Mouse (Mus musculus) thymus, postnatal 25 days (tissue): ENCODE results near the gene Colq.
A peak's percentile ranks its signal among the peaks of the same experiment; 100 is the strongest.

Experiments
- DNase-seq: peaks from one replicate; pipeline ENCODE4 v3.0.0; 2022

Colq gene

GRCm38 (mm10) chr14:31521318-31521717 lies 69.8 kb downstream of the Colq start:
- DNase-seq = peak; percentile 63

GRCm38 (mm10) chr14:31519165-31519564 lies 72.0 kb downstream of the Colq start:
- DNase-seq = no peak

- no peak for DNase-seq
These were observed 75.2 kb downstream of the Colq start for GRCm38 (mm10) chr14:31515895-31516294.

- no peak for DNase-seq
These were observed 80.8 kb downstream of the Colq start for GRCm38 (mm10) chr14:31510322-31510721.

- DNase-seq = no peak
These were observed 81.2 kb downstream of the Colq start for GRCm38 (mm10) chr14:31509911-31510310.

GRCm38 (mm10) chr14:31506456-31506855 lies 84.7 kb downstream of the Colq start:
- DNase-seq = no peak

GRCm38 (mm10) chr14:31503406-31503805 lies 87.7 kb downstream of the Colq start:
- no peak for DNase-seq

GRCm38 (mm10) chr14:31499526-31499925 lies 91.6 kb downstream of the Colq start:
- DNase-seq = no peak

GRCm38 (mm10) chr14:31496241-31496646 lies 94.9 kb downstream of the Colq start:
- DNase-seq = no peak

- DNase-seq = no peak
These were observed 95.6 kb downstream of the Colq start for GRCm38 (mm10) chr14:31495538-31495937.

- DNase-seq = peak; percentile 91
These were observed 96.1 kb downstream of the Colq start, which contains the start of gene Mettl6 for GRCm38 (mm10) chr14:31494975-31495455. TSS of gene Mettl6 (minus strand) at chr14:31495040.

- peak; percentile 63 for DNase-seq
These were observed 96.7 kb downstream of the Colq start, which contains the start of gene Eaf1 for GRCm38 (mm10) chr14:31494349-31494974. TSS of gene Eaf1 (plus strand) at chr14:31494399.

- no peak for DNase-seq
These were observed 97.2 kb downstream of the Colq start for GRCm38 (mm10) chr14:31493901-31494300.

- no peak for DNase-seq
These were observed 103.1 kb downstream of the Colq start for GRCm38 (mm10) chr14:31488055-31488454.

- DNase-seq = no peak
These were observed 104.7 kb downstream of the Colq start for GRCm38 (mm10) chr14:31486465-31486864.

- DNase-seq = no peak
These were observed 108.7 kb downstream of the Colq start for GRCm38 (mm10) chr14:31482417-31482816.

- DNase-seq = no peak
These were observed 117.8 kb downstream of the Colq start for GRCm38 (mm10) chr14:31473297-31473696.
